Mouse (Mus musculus) heart, postnatal 0 days (tissue): ENCODE results near the gene Grrp1. TPM values are rescaled to one million over a fixed set of nuclear protein-coding genes. Genes with fewer than 3 reads are reported as not detected.
A peak's percentile ranks its signal among the peaks of the same experiment; 100 is the strongest.

Experiments used
- ATAC-seq: fragments of 200-750 bp; cut with Nextera tagmentation; 2 replicates; pipeline ENCODE4 v1.8.0; 2017; ENCODE audit warnings: low read depth, moderate number of reproducible peaks, moderate library complexity; ENCODE audit not compliant: insufficient read depth
- DNase-seq: peaks from one replicate; pipeline ENCODE4 v3.0.0-alpha.2; 2016; ENCODE audit warnings: low spot score
- H3K27ac ChIP-seq: fragments of 300-500 bp; sonication (generic); 2 replicates; pipeline ENCODE4 v1.5.1; 2014; ENCODE audit warnings: low read depth, mild to moderate bottlenecking
- H3K27me3 ChIP-seq: fragments of 300-500 bp; sonication (generic); 2 replicates; pipeline ENCODE4 v1.6.1; 2014; ENCODE audit warnings: low read length, mixed read lengths; ENCODE audit not compliant: control insufficient read depth, insufficient read depth
- H3K36me3 ChIP-seq: fragments of 300-500 bp; sonication (generic); replicated peaks from 2 replicates; pipeline ENCODE4 v1.6.1; 2014; ENCODE audit warnings: low read length, mixed read lengths; ENCODE audit not compliant: control insufficient read depth, insufficient read depth
- H3K4me1 ChIP-seq: fragments of 300-500 bp; sonication (generic); 2 replicates; pipeline ENCODE4 v1.6.1; 2014; ENCODE audit warnings: antibody characterized with exemption; ENCODE audit not compliant: control insufficient read depth, insufficient read depth
- H3K4me2 ChIP-seq: fragments of 300-500 bp; sonication (generic); 2 replicates; pipeline ENCODE4 v1.6.1; 2014; ENCODE audit warnings: low read depth, mild to moderate bottlenecking, low read length, moderate library complexity
- H3K4me3 ChIP-seq: fragments of 300-500 bp; sonication (generic); 2 replicates; pipeline ENCODE4 v1.5.1; 2014; ENCODE audit warnings: low read depth, low read length
- H3K9ac ChIP-seq: fragments of 300-500 bp; sonication (generic); replicated peaks from 2 replicates; pipeline ENCODE4 v1.6.1; 2014; ENCODE audit warnings: low read depth, low read length, mixed read lengths
- H3K9me3 ChIP-seq: fragments of 300-500 bp; sonication (generic); replicated peaks from 2 replicates; pipeline ENCODE4 v1.6.1; 2016; ENCODE audit warnings: low read length; ENCODE audit not compliant: control insufficient read depth
- CTCF ChIP-seq: IDR thresholded peaks from 2 replicates; pipeline ENCODE4 v1.5.1; 2016; ENCODE audit warnings: antibody characterized with exemption, control low read depth, low read depth
- EP300 ChIP-seq: IDR thresholded peaks from 2 replicates; pipeline ENCODE4 v1.6.1; 2016; ENCODE audit warnings: antibody characterized with exemption, low read depth
- WGBS: fragments of 180-500 bp; shearing (Covaris S2); extraction: QIAGEN DNeasy Blood & Tissue Kit; methylation state at CpG from one replicate; pipeline ENCODE4 v1.1.7; 2014; 5-methylcytosine and 5-hydroxymethylcytosine counted together
- polyA plus RNA-seq: library from polyadenylated mRNA; unstranded; fragments of >200 nt; fragmentation: Nextera tagmentation; extraction: Ambion mirVana; gene quantifications from 2 replicates; pipeline ENCODE4 v1.2.1, GENCODE M21; 2015
- total RNA-seq: library from RNA; depleted of rRNA; stranded (reverse); fragments of >200 nt; gene quantifications from 2 replicates; pipeline ENCODE4 v1.2.3, GENCODE M21; 2014; ENCODE audit warnings: low replicate concordance

The Grrp1 gene
- total and polyA plus RNA-seq, 2 experiments from 2014 or later = 6.0 to 26.1 TPM

GRCm38 (mm10) chr4:134250930-134251240 lies 3.0 kb downstream of the Grrp1 start:
- H3K9ac ChIP-seq = peak overlapping the region; percentile 4; the same call in 1 of the 2 replicates
- H3K27me3 ChIP-seq = peaks cover 48% of the 10 kb centered on the region
- WGBS = 21% methylated on average over 10 of the region's 10 CpGs
- peak overlapping the region; percentile 38 for H3K4me3 ChIP-seq
- no peaks in the 10 kb centered on the region for H3K36me3 ChIP-seq
- no peak overlapping the region for H3K27ac ChIP-seq
- TF ChIP-seq CTCF = no peak
- peaks cover 18% of the 10 kb centered on the region; the same call in 1 of the 2 replicates for H3K4me1 ChIP-seq
- no peaks in the 10 kb centered on the region for H3K9me3 ChIP-seq
- no peak for DNase-seq
- no peak for ATAC-seq
- peak overlapping the region; percentile 79 for H3K4me2 ChIP-seq

GRCm38 (mm10) chr4:134250116-134250929 lies 3.6 kb downstream of the Grrp1 start:
- DNase-seq (no peak), ATAC-seq (no peak)
- WGBS = 19% methylated on average over 27 of the region's 27 CpGs
- Histone ChIP-seq H3K9me3 (no peaks in the 10 kb centered on the region), H3K27me3 (peaks cover 48% of the 10 kb centered on the region), H3K4me1 (peaks cover 18% of the 10 kb centered on the region; the same call in 1 of the 2 replicates), H3K4me2 (peak overlapping the region; percentile 79), H3K36me3 (no peaks in the 10 kb centered on the region), H3K9ac (no peak overlapping the region), H3K27ac (no peak overlapping the region), H3K4me3 (peak overlapping the region; percentile 38)
- TF ChIP-seq CTCF = no peak
- TF ChIP-seq EP300 = no peak

- WGBS = 2% methylated on average over 30 of the region's 30 CpGs
- ATAC-seq = peak; percentile 69
- Histone ChIP-seq H3K27ac (no peak overlapping the region), H3K4me3 (peak overlapping the region; percentile 38), H3K4me1 (peaks cover 21% of the 10 kb centered on the region), H3K9me3 (no peaks in the 10 kb centered on the region), H3K9ac (no peak overlapping the region), H3K27me3 (peaks cover 48% of the 10 kb centered on the region), H3K36me3 (no peaks in the 10 kb centered on the region), H3K4me2 (peak overlapping the region; percentile 79)
- TF ChIP-seq EP300 = no peak
- peak; percentile 85 for TF ChIP-seq CTCF
- DNase-seq = no peak
These were observed 4.3 kb downstream of the Grrp1 start for GRCm38 (mm10) chr4:134249651-134250050.

- no peak for ATAC-seq
- Histone ChIP-seq H3K9ac (no peak within 1 kb of the TSS), H3K27me3 (peaks cover 26% of the 10 kb centered on the region), H3K4me2 (peak within 1 kb of the TSS; percentile 99), H3K36me3 (no peaks in the 10 kb centered on the region), H3K4me3 (peak within 1 kb of the TSS; percentile 79), H3K4me1 (peaks cover 22% of the 10 kb centered on the region), H3K9me3 (no peaks in the 10 kb centered on the region), H3K27ac (no peak within 1 kb of the TSS)
- peak; percentile 4 for DNase-seq
- 85% methylated on average over 7 of the region's 7 CpGs for WGBS
- TF ChIP-seq EP300 = no peak
These were observed 7.1 kb downstream of the Grrp1 start, which contains the start of gene Gm30191 for GRCm38 (mm10) chr4:134246719-134247258. Gene Gm30191 (plus strand): TSS chr4:134246935.

- no peak overlapping the region for H3K4me2 ChIP-seq
- peaks cover 18% of the 10 kb centered on the region; the same call in 1 of the 2 replicates for H3K4me1 ChIP-seq
- no peak for DNase-seq
- no peak overlapping the region for H3K4me3 ChIP-seq
- no peaks in the 10 kb centered on the region for H3K9me3 ChIP-seq
- H3K36me3 ChIP-seq = no peaks in the 10 kb centered on the region
- H3K27ac ChIP-seq = no peak overlapping the region
- H3K27me3 ChIP-seq = peaks cover 24% of the 10 kb centered on the region
- H3K9ac ChIP-seq = no peak overlapping the region
- WGBS = 52% methylated on average over 4 of the region's 4 CpGs
- no peak for ATAC-seq
- no peak for TF ChIP-seq EP300
- TF ChIP-seq CTCF = no peak
These were observed 7.7 kb downstream of the Grrp1 start for GRCm38 (mm10) chr4:134246256-134246655.
